Mouse (Mus musculus): ENCODE data around the gene Mis12. TPM values are rescaled to one million over a fixed set of nuclear protein-coding genes. Genes with fewer than 3 reads are reported as not detected.

The Mis12 gene
- polyA plus RNA-seq, 1 experiment from 2014 or later = 55.9 TPM

DNA sequence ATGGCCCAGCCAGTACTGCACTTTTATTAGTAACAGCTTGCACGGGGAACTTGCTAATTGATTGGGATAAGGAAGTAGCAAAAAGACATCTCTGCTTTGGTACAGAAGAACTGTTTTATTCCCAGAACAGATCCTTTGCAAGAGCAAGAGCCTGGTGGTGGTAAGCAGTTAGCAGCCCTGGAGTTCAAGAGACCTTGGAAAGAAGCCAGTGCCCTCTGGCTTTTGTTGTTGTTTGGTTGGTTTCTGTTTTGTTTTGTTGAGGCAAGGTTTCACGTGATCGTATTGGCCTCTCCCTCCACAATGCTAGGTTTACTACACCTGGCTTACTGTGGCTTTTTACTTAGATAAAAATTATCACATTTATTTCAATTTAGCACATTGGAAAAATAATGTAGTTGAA lies 8.9 kb downstream of the Mis12 start:
- ATAC-seq (ENCODE audit: low FRiP score, low read depth) = no peak
- Histone ChIP-seq H3K4me3 (no peak overlapping the region), H3K4me2 (replicated peaks) (no peak overlapping the region), H3K27me3 (no peaks in the 10 kb centered on the region), H3K36me3 (peaks cover 58% of the 10 kb centered on the region), H3K4me1 (peaks cover 15% of the 10 kb centered on the region), H3K9ac (no peak overlapping the region), H3K27ac (no peak overlapping the region), H3K9me3 (no peaks in the 10 kb centered on the region)
- 65% methylated on average over 3 of the region's 3 CpGs for WGBS

DNA sequence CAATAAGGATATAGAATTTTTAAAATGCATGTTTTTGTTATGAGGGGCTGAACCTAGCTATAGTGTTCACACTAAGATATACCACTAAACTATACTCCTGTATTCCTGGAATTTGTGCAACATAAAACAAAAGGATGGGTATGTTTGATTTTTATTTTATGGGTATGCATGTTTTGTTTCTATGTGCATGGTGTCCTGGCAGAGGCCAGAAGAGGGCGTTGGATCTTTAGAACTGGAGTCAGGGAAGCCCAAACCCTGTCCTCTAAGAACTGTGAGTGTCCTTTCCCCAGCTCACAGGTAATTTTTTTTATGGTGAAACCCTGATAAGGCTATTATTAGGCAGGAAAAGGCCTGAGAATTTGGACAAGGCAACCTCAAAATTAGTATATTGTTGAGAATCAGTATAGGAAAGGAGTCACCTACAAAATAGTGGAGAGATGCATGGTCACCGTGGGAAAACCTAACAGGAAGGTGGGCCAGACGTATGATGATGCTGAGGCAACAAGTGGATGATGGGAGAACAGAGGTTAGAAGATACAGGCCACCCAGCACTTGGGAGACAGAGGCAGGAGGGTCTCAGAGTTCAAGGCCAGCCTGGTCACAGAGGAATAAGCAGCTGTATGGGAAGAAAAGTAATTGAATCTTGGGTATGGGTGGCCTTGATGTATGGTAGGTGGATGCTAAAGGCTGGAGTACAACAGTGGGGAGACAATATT lies 10.2 kb downstream of the Mis12 start:
- Histone ChIP-seq H3K4me2 (replicated peaks) (no peak overlapping the region), H3K27ac (no peak overlapping the region), H3K4me3 (no peak overlapping the region), H3K36me3 (peaks cover 47% of the 10 kb centered on the region), H3K4me1 (peaks cover 19% of the 10 kb centered on the region), H3K9me3 (no peaks in the 10 kb centered on the region), H3K9ac (no peak overlapping the region), H3K27me3 (no peaks in the 10 kb centered on the region)
- ATAC-seq (ENCODE audit: low FRiP score, low read depth) = no peak
- WGBS = 72% methylated on average over 3 of the region's 3 CpGs

DNA sequence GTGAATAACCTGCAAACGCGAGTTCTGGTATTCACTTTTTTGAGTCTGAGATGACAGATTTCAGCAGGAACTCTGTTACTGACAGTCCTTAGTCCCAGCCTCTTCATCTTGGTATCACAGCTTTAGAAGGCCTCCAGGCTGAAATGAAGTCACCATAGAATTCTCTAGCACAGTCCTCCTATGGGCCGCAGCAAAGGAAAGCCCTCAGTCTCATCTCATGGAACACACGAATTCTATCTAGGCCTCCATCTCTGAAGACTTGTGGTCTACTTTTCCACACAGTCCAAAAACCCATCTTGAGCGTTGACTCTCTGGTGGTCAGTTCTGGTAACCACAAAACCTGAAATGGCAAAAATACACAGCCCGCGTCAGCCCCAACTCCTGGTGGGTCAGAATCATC lies 12.7 kb downstream of the Mis12 start:
- Histone ChIP-seq H3K4me2 (replicated peaks) (peak overlapping the region; percentile 75), H3K9ac (peak overlapping the region; percentile 92), H3K4me3 (peak overlapping the region; percentile 73), H3K27ac (peak overlapping the region; percentile 93), H3K27me3 (no peaks in the 10 kb centered on the region), H3K36me3 (peaks cover 22% of the 10 kb centered on the region), H3K4me1 (peaks cover 19% of the 10 kb centered on the region), H3K9me3 (no peaks in the 10 kb centered on the region)
- WGBS = 58% methylated on average over 7 of the region's 7 CpGs
- ATAC-seq (ENCODE audit: low FRiP score, low read depth) = no peak

DNA sequence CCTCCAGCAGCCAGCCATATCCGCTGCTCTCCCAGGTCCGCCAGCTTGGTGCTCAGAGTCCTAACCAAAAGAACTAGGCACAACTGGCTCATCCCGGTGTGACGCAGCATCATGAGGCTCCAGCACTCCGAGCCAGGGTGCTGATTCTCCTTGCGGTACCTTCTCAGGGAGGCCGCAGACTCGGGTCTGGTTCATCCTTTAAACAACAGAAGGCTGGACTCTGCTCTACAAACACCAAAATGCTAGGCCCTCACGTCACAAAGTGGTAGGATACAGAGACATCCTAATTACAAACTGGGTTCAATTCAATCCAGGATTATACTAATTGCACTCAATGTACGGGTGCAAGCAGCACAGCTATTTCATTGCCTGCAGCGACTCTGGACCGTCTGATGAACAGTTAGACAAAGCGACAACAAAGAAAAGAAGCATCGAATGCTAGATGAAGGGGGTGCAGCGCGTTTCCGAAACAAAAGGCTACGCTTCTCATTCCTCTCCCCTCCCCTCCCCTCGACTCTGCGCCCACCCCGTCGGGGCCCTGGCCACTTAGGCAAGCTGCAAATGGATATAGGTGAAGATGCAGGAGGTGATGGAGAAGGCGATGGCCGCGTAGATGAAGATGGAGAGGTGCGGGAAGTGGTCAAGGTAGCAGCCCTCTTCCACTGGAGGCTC lies 13.2 kb downstream of the Mis12 start:
- peak overlapping the region; percentile 92 for H3K9ac ChIP-seq
- H3K4me2 ChIP-seq (replicated peaks) = peak overlapping the region; percentile 75
- H3K9me3 ChIP-seq = no peaks in the 10 kb centered on the region
- 5% methylated on average over 26 of the region's 26 CpGs for WGBS
- H3K27me3 ChIP-seq = no peaks in the 10 kb centered on the region
- H3K27ac ChIP-seq = peak overlapping the region; percentile 93
- H3K4me3 ChIP-seq = peak overlapping the region; percentile 73
- ATAC-seq (ENCODE audit: low FRiP score, low read depth) = peak; percentile 20; the same call in 1 of the 2 replicates
- peaks cover 16% of the 10 kb centered on the region for H3K36me3 ChIP-seq
- H3K4me1 ChIP-seq = peaks cover 19% of the 10 kb centered on the region

DNA sequence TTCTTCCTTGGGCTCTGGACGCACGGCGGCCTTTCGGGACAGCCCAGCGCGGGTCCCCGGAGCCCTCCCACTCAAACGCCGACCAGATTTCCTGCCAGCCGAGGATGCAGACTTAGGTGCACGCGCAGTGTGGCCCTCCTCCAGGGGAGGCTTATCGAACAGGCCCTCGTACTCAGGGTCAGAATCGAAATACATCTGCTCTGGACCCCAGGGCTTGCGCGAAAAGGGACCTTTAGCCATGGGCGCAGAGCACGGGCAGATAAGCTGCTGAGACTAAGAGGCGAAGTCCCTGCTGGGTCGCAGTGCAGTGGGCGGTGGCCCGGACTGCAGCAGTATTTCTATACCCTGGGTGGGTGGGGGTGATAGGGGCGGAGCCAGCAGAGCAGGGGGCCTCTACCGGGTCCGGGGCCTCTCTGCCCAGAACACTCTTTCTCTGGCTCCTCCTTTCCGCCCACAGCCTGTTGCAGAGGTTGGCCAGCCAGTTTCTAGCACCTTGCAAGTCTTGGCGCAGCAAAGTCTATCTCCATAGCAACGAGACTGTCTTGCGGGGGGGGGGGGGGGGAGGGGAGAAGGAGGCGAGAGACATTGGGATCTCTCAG lies 13.9 kb downstream of the Mis12 start, which contains the start of gene 6330403K07Rik:
6330403K07Rik (minus strand) TSS at position 351 of the 599 bp plus-strand sequence.
- peak within 1 kb of the TSS; percentile 93 for H3K27ac ChIP-seq
- peaks cover 19% of the 10 kb centered on the region for H3K4me1 ChIP-seq
- peak within 1 kb of the TSS; percentile 92 for H3K9ac ChIP-seq
- WGBS = 0% methylated on average over 27 of the region's 31 CpGs
- H3K4me2 ChIP-seq (replicated peaks) = peak within 1 kb of the TSS; percentile 75
- ATAC-seq (ENCODE audit: low FRiP score, low read depth) = peak; percentile 98
- no peaks in the 10 kb centered on the region for H3K9me3 ChIP-seq
- H3K4me3 ChIP-seq = peak within 1 kb of the TSS; percentile 73
- H3K36me3 ChIP-seq = peaks cover 10% of the 10 kb centered on the region
- H3K27me3 ChIP-seq = no peaks in the 10 kb centered on the region

DNA sequence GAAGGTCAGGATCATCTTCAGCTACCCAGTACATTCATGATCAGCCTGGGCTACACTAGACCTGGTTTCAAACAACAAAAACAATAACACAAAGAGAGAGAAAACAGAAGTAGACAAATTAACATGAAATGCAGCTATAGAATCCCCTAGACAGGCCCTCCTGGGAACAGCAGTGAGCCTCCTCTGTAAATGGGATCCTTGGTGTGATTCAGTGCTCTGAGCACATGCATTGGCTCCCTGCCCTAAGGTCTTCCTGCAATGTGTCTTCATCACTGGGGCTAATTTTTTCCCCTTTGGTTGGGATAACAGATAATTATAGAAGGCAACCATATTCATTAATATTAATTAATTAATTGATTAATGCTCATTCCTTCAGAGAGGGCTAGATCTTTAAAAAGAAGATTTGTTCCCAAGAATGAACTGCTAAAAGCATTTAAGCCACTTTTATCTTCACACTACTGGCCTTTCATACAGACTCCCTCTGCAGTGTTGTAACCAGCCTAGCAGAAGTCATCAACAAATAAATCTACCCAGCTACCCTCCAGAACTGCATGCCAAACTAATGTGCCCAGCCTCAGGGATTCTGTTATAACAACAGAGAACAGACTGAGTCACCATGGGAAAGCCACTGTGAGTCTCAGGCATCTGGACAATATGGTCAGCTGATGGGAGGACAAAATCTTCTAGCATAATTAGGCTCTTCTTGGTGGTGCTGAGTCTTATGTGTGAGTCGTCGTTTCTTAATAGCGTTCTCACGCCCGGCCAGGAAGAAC lies 20.3 kb downstream of the Mis12 start:
- Histone ChIP-seq H3K4me3 (no peak overlapping the region), H3K9ac (no peak overlapping the region), H3K9me3 (no peaks in the 10 kb centered on the region), H3K4me1 (no peaks in the 10 kb centered on the region), H3K4me2 (replicated peaks) (no peak overlapping the region), H3K36me3 (no peaks in the 10 kb centered on the region), H3K27ac (no peak overlapping the region), H3K27me3 (no peaks in the 10 kb centered on the region)
- whole genome bisulfite sequencing = 96% methylated on average over 5 of the region's 5 CpGs
- no peak for ATAC-seq (ENCODE audit: low FRiP score, low read depth)

DNA sequence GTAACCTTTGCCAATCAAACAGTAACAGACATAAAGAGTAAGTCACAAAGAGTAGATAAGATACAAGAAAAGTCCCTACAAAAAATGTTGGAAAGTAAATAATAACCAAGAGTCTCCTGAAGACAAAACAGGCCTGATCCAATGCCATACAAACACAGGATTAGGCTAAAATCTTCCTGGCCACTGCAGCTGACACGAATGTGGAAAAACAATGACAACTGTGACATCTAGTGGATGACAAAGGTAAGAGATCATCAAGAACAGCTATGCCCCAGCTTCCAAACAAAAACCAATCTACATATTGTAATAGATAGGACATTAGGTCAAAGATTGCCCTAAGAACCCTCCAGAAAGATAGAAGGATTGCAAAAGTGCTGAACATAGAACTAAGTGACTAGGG lies 33.1 kb downstream of the Mis12 start:
- H3K4me2 ChIP-seq (replicated peaks) = no peak overlapping the region
- no peak for ATAC-seq (ENCODE audit: low FRiP score, low read depth)
- 0% methylated on average over 1 of the region's 1 CpGs for WGBS
- no peak overlapping the region for H3K4me3 ChIP-seq
- H3K36me3 ChIP-seq = no peaks in the 10 kb centered on the region
- H3K9me3 ChIP-seq = no peaks in the 10 kb centered on the region
- H3K27ac ChIP-seq = no peak overlapping the region
- H3K27me3 ChIP-seq = no peaks in the 10 kb centered on the region
- no peak overlapping the region for H3K9ac ChIP-seq
- no peaks in the 10 kb centered on the region for H3K4me1 ChIP-seq

DNA sequence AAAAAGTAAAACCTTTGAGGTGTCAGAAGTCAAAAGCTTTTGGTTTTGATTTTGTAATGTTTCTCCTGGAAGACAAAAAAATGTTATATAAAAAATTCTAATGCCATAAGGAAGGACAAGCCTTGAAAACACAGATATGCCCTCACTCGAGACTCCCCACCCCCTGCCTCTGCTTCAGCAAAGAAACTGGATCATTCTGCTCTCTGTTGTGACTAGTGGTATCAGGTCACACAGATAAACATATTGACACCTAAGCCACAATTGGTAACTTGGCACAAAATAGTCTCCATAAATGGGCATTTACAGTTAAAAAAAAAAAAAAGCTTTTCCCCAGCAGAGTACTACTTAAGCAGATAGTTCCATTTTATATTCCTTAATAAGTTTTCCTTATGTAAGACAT lies 56.9 kb downstream of the Mis12 start:
- Histone ChIP-seq H3K9ac (no peak overlapping the region), H3K36me3 (no peaks in the 10 kb centered on the region), H3K27me3 (no peaks in the 10 kb centered on the region), H3K9me3 (peaks cover 7% of the 10 kb centered on the region), H3K27ac (no peak overlapping the region), H3K4me2 (replicated peaks) (no peak overlapping the region), H3K4me3 (no peak overlapping the region), H3K4me1 (no peaks in the 10 kb centered on the region)
- 79% methylated on average over 1 of the region's 1 CpGs for WGBS
- no peak for ATAC-seq (ENCODE audit: low FRiP score, low read depth)

Other genes with a start within 250 kb of the Mis12 start
- 0.22 and 0.23 TPM in 2 replicates for gene Scimp, start 207.0 kb upstream of the Mis12 start, polyA plus RNA-seq (2015; fragmentation: Nextera tagmentation; extraction: Ambion mirVana)
- gene Rabep1, start 174.8 kb upstream of the Mis12 start, polyA plus RNA-seq (2015; fragmentation: Nextera tagmentation; extraction: Ambion mirVana) = 38.5 and 39.7 TPM in 2 replicates
- 128 and 134 TPM in 2 replicates for gene Nup88, start 49.6 kb upstream of the Mis12 start, polyA plus RNA-seq (2015; fragmentation: Nextera tagmentation; extraction: Ambion mirVana)
- gene Rpain, start 49.4 kb upstream of the Mis12 start, polyA plus RNA-seq (2015; fragmentation: Nextera tagmentation; extraction: Ambion mirVana) = 76.8 and 80.1 TPM in 2 replicates
- 235 and 241 TPM in 2 replicates for gene C1qbp, start 36.6 kb upstream of the Mis12 start, polyA plus RNA-seq (2015; fragmentation: Nextera tagmentation; extraction: Ambion mirVana)
- 20.5 and 23.1 TPM in 2 replicates for gene Dhx33, start 15.2 kb upstream of the Mis12 start, polyA plus RNA-seq (2015; fragmentation: Nextera tagmentation; extraction: Ambion mirVana)
- gene Derl2, start 230 bp downstream of the Mis12 start, polyA plus RNA-seq (2015; fragmentation: Nextera tagmentation; extraction: Ambion mirVana) = 44.2 and 49.3 TPM in 2 replicates
- 267 and 272 TPM in 2 replicates for gene 6330403K07Rik, start 13.9 kb downstream of the Mis12 start, polyA plus RNA-seq (2015; fragmentation: Nextera tagmentation; extraction: Ambion mirVana)
- 0.09 TPM in 1 of 2 replicates, not detected in the other for gene Nlrp1a, start 125.1 kb downstream of the Mis12 start, polyA plus RNA-seq (2015; fragmentation: Nextera tagmentation; extraction: Ambion mirVana)
- not detected in 2 replicates for gene Nlrp1b, start 211.1 kb downstream of the Mis12 start, polyA plus RNA-seq (2015; fragmentation: Nextera tagmentation; extraction: Ambion mirVana)

All from limb, embryonic 13.5 days (tissue).